Mouse (Mus musculus) limb, embryonic 15.5 days (tissue): ENCODE data around the gene Spocd1. TPM values are rescaled to one million over a fixed set of nuclear protein-coding genes. Genes with fewer than 3 reads are reported as not detected.
A peak's percentile ranks its signal among the peaks of the same experiment; 100 is the strongest.

Source experiments
- ATAC-seq: fragments of 200-750 bp; cut with Nextera tagmentation; 2 replicates; pipeline ENCODE4 v1.8.0; 2017; ENCODE audit warnings: low read depth, moderate TSS enrichment; ENCODE audit not compliant: insufficient number of reproducible peaks, low FRiP score, low TSS enrichment
- H3K27ac ChIP-seq: fragments of 300-500 bp; sonication (generic); 2 replicates; pipeline ENCODE4 v1.5.1; 2015; ENCODE audit warnings: moderate library complexity, mild to moderate bottlenecking, inconsistent platforms
- H3K27me3 ChIP-seq: fragments of 300-500 bp; sonication (generic); 2 replicates; pipeline ENCODE4 v1.6.1; 2015; ENCODE audit warnings: inconsistent platforms
- H3K36me3 ChIP-seq: fragments of 300-500 bp; sonication (generic); 2 replicates; pipeline ENCODE4 v1.6.1; 2015; ENCODE audit warnings: inconsistent platforms
- H3K4me1 ChIP-seq: fragments of 300-500 bp; sonication (generic); 2 replicates; pipeline ENCODE4 v1.6.1; 2015; ENCODE audit warnings: inconsistent platforms
- H3K4me2 ChIP-seq: fragments of 300-500 bp; sonication (generic); 2 replicates; pipeline ENCODE4 v1.6.1; 2015; ENCODE audit warnings: mild to moderate bottlenecking, inconsistent platforms
- H3K4me3 ChIP-seq: fragments of 300-500 bp; sonication (generic); 2 replicates; pipeline ENCODE4 v1.5.1; 2015; ENCODE audit warnings: mild to moderate bottlenecking, inconsistent platforms
- H3K9ac ChIP-seq: fragments of 300-500 bp; sonication (generic); 2 replicates; pipeline ENCODE4 v1.6.1; 2015; ENCODE audit warnings: inconsistent platforms
- H3K9me3 ChIP-seq: fragments of 300-500 bp; sonication (generic); 2 replicates; pipeline ENCODE4 v1.6.1; 2016; ENCODE audit warnings: inconsistent platforms
- WGBS: fragments of 180-500 bp; shearing (Covaris S2); methylation state at CpG from one replicate; pipeline ENCODE4 v1.1.7; 2015; 5-methylcytosine and 5-hydroxymethylcytosine counted together
- polyA plus RNA-seq: library from polyadenylated mRNA; unstranded; fragments of >200 nt; fragmentation: Nextera tagmentation; extraction: Ambion mirVana; gene quantifications from 2 replicates; pipeline ENCODE4 v1.2.1, GENCODE M21; 2015

Spocd1 gene
- polyA plus RNA-seq, 1 experiment from 2014 or later, result 0.08 TPM

GRCm38 (mm10) chr4:129906016-129906415 is 23.0 kb upstream of the Spocd1 start:
- H3K36me3 ChIP-seq, result no peaks in the 10 kb centered on the region
- H3K9me3 ChIP-seq, result no peaks in the 10 kb centered on the region
- no peak overlapping the region for H3K9ac ChIP-seq
- H3K4me1 ChIP-seq, result peaks cover 7% of the 10 kb centered on the region
- H3K27me3 ChIP-seq, result no peaks in the 10 kb centered on the region
- no peak overlapping the region for H3K4me3 ChIP-seq
- no peak overlapping the region for H3K4me2 ChIP-seq
- no peak for ATAC-seq
- no peak overlapping the region for H3K27ac ChIP-seq
- WGBS, result 39% methylated on average over 13 of the region's 13 CpGs

GRCm38 (mm10) chr4:129908836-129909235 is 20.2 kb upstream of the Spocd1 start:
- H3K4me1 ChIP-seq, result peaks cover 11% of the 10 kb centered on the region
- 16% methylated on average over 3 of the region's 3 CpGs for WGBS
- no peak overlapping the region for H3K27ac ChIP-seq
- H3K9ac ChIP-seq, result no peak overlapping the region
- no peaks in the 10 kb centered on the region for H3K9me3 ChIP-seq
- H3K4me2 ChIP-seq, result no peak overlapping the region
- H3K36me3 ChIP-seq, result no peaks in the 10 kb centered on the region
- no peaks in the 10 kb centered on the region for H3K27me3 ChIP-seq
- no peak for ATAC-seq
- no peak overlapping the region for H3K4me3 ChIP-seq

GRCm38 (mm10) chr4:129909261-129909731 is 19.8 kb upstream of the Spocd1 start:
- no peaks in the 10 kb centered on the region for H3K36me3 ChIP-seq
- H3K4me1 ChIP-seq, result peaks cover 16% of the 10 kb centered on the region
- H3K4me2 ChIP-seq, result no peak overlapping the region
- no peak overlapping the region for H3K27ac ChIP-seq
- no peak overlapping the region for H3K9ac ChIP-seq
- no peaks in the 10 kb centered on the region for H3K9me3 ChIP-seq
- no peaks in the 10 kb centered on the region for H3K27me3 ChIP-seq
- ATAC-seq, result no peak
- no peak overlapping the region for H3K4me3 ChIP-seq
- 39% methylated on average over 4 of the region's 4 CpGs for WGBS

GRCm38 (mm10) chr4:129912998-129913397 is 16.1 kb upstream of the Spocd1 start:
- WGBS, result 85% methylated on average over 3 of the region's 3 CpGs

GRCm38 (mm10) chr4:129913761-129914644 is 15.0 kb upstream of the Spocd1 start:
- Histone ChIP-seq H3K27ac (0 out of 2 replicates have a peak overlapping the region, but pooled peaks have one; percentile 48), H3K9ac (no peak overlapping the region), H3K36me3 (no peaks in the 10 kb centered on the region), H3K27me3 (no peaks in the 10 kb centered on the region), H3K4me3 (no peak overlapping the region), H3K4me1 (peaks cover 19% of the 10 kb centered on the region), H3K4me2 (peak overlapping the region; percentile 21), H3K9me3 (no peaks in the 10 kb centered on the region)
- no peak for ATAC-seq
- WGBS, result 17% methylated on average over 16 of the region's 16 CpGs

More at GRCm38 (mm10) chr4:129912998-129913397, 16.1 kb upstream of the Spocd1 start:
- Histone ChIP-seq H3K4me2 (no peak overlapping the region), H3K27ac (no peak overlapping the region), H3K9ac (no peak overlapping the region), H3K27me3 (no peaks in the 10 kb centered on the region), H3K4me1 (peaks cover 19% of the 10 kb centered on the region), H3K4me3 (no peak overlapping the region), H3K36me3 (no peaks in the 10 kb centered on the region), H3K9me3 (no peaks in the 10 kb centered on the region)
- ATAC-seq, result no peak

GRCm38 (mm10) chr4:129914686-129915085 is 14.4 kb upstream of the Spocd1 start:
- WGBS, result 88% methylated on average over 4 of the region's 4 CpGs
- Histone ChIP-seq H3K4me3 (no peak overlapping the region), H3K4me2 (no peak overlapping the region), H3K4me1 (peaks cover 12% of the 10 kb centered on the region), H3K9ac (no peak overlapping the region), H3K36me3 (no peaks in the 10 kb centered on the region), H3K27ac (no peak overlapping the region), H3K27me3 (no peaks in the 10 kb centered on the region), H3K9me3 (no peaks in the 10 kb centered on the region)
- ATAC-seq, result no peak

GRCm38 (mm10) chr4:129915349-129915988 is 13.6 kb upstream of the Spocd1 start:
- no peak for ATAC-seq
- 86% methylated on average over 7 of the region's 7 CpGs for WGBS

GRCm38 (mm10) chr4:129916159-129916558 is 12.9 kb upstream of the Spocd1 start:
- Histone ChIP-seq H3K9me3 (no peaks in the 10 kb centered on the region), H3K27ac (no peak overlapping the region), H3K4me3 (no peak overlapping the region), H3K36me3 (no peaks in the 10 kb centered on the region), H3K4me2 (no peak overlapping the region), H3K4me1 (peaks cover 13% of the 10 kb centered on the region), H3K27me3 (no peaks in the 10 kb centered on the region), H3K9ac (no peak overlapping the region)
- 46% methylated on average over 2 of the region's 2 CpGs for WGBS
- ATAC-seq, result no peak

More at GRCm38 (mm10) chr4:129915349-129915988, 13.6 kb upstream of the Spocd1 start:
- Histone ChIP-seq H3K4me3 (no peak overlapping the region), H3K36me3 (no peaks in the 10 kb centered on the region), H3K9ac (no peak overlapping the region), H3K27ac (no peak overlapping the region), H3K4me1 (peaks cover 12% of the 10 kb centered on the region), H3K27me3 (no peaks in the 10 kb centered on the region), H3K9me3 (no peaks in the 10 kb centered on the region), H3K4me2 (no peak overlapping the region)

- Histone ChIP-seq H3K36me3 (no peaks in the 10 kb centered on the region), H3K4me2 (no peak overlapping the region), H3K9me3 (no peaks in the 10 kb centered on the region), H3K27me3 (no peaks in the 10 kb centered on the region), H3K27ac (no peak overlapping the region), H3K9ac (no peak overlapping the region), H3K4me1 (peaks cover 18% of the 10 kb centered on the region), H3K4me3 (no peak overlapping the region)
- ATAC-seq, result no peak
- 59% methylated on average over 8 of the region's 8 CpGs for WGBS
Observed at GRCm38 (mm10) chr4:129917016-129917603, 11.9 kb upstream of the Spocd1 start.

- no peak overlapping the region for H3K9ac ChIP-seq
- WGBS, result 54% methylated on average over 5 of the region's 5 CpGs
- ATAC-seq, result no peak
- no peaks in the 10 kb centered on the region for H3K9me3 ChIP-seq
- H3K27ac ChIP-seq, result no peak overlapping the region
- no peaks in the 10 kb centered on the region for H3K27me3 ChIP-seq
- peaks cover 17% of the 10 kb centered on the region for H3K4me1 ChIP-seq
- H3K4me3 ChIP-seq, result no peak overlapping the region
- H3K4me2 ChIP-seq, result no peak overlapping the region
- no peaks in the 10 kb centered on the region for H3K36me3 ChIP-seq
Observed at GRCm38 (mm10) chr4:129918464-129918863, 10.6 kb upstream of the Spocd1 start.

- Histone ChIP-seq H3K27me3 (no peaks in the 10 kb centered on the region), H3K27ac (no peak overlapping the region), H3K36me3 (no peaks in the 10 kb centered on the region), H3K9ac (no peak overlapping the region), H3K4me1 (peaks cover 13% of the 10 kb centered on the region), H3K4me2 (no peak overlapping the region), H3K4me3 (no peak overlapping the region), H3K9me3 (no peaks in the 10 kb centered on the region)
- ATAC-seq, result no peak
- WGBS, result 67% methylated on average over 3 of the region's 3 CpGs
Observed at GRCm38 (mm10) chr4:129918901-129919300, 10.1 kb upstream of the Spocd1 start.
